Mouse (Mus musculus) brain, embryonic 14.5 days (tissue): Measurements from ENCODE around the gene Gm10570.

Experiments
- CTCF ChIP-seq: fragments of 200-500 bp; IDR thresholded peaks from 2 replicates; pipeline ENCODE4 v1.5.1; 2012; ENCODE audit warnings: inconsistent platforms, mild to moderate bottlenecking, moderate library complexity, borderline replicate concordance; ENCODE audit not compliant: insufficient read depth, insufficient read length; ENCODE audit errors: extremely low read depth
- POLR2A ChIP-seq: fragments of 200-500 bp; IDR thresholded peaks from 2 replicates; pipeline ENCODE4 v1.6.1; 2012; ENCODE audit warnings: mild to moderate bottlenecking, inconsistent platforms, borderline replicate concordance; ENCODE audit not compliant: poor library complexity, insufficient read depth, insufficient read length, severe bottlenecking; ENCODE audit errors: extremely low read depth

DNA sequence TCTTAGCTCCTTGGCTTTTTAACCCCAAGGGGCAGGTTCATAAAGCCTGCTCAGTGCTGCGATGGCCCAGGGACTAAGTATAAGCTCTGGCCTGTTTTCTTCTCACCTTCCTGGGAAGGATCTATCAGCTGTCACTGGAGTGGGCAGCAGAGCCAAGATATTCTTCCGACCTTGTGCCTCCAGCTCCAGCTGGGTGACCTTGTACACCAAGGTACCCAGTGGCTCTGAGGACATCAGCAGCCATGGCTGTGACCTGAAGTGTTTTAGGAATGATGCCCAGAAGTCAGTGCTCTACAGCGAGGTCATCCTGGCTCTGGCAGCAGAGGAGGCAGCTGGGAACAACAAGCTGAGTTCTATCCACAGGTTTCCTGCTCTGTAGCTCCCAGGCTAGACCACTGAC, 4.1 kb upstream of the Gm10570 start:
- TF ChIP-seq CTCF (no peak), POLR2A (no peak)
